Mouse (Mus musculus): ENCODE results near the gene Tbc1d2.

DNA sequence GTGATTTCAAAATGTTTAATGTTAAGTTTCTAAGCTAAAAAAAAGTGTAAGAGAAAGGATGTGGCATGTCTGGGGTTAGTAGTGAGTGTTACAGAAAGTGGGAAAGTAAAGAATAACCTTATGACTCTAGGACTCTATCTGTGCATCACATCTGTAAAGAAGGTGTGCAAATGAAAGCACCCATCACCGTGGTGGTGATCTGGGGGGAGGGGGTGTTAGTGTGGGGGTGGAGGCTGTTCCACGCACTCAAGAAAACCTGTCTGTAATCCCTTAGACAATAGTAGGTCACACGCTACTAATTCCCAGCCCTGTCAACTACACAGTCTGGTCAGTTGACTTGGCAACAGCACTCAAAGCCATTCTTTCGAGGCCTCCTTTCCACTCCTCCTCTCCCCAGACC is 8.7 kb downstream of the Tbc1d2 start:
- TF ChIP-seq CTCF (IDR thresholded peaks at IDR 0.05) (no peak), EP300 (IDR thresholded peaks at IDR 0.05) (no peak)

Measured in lung, postnatal 0 days (tissue).